Comparison of ENCODE assay signal across 9 mouse cellular contexts in the genomic region with DNA sequence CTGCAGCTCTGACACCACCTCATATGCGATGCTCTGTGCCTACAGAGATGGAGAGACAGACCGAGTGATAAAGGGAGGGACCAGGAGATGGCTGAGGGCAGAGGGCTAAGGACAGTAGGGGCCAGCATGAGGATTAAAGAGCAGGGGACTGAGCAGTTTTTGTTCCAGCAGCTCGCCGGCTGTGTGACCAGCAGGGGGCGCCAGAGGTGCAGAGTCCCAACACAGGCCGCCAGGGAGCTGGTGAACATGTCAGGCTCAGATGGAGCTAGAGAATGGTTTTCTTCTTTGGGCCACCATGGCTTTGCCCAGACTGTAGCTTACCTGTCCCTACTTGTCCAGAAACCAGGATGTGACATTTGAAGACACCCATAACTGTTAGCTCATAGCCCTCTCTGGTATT. TPM values are rescaled to one million over a fixed set of nuclear protein-coding genes. Genes with fewer than 3 reads are reported as not detected.
DNase-seq lines count a peak whose midpoint lies in the region; ATAC-seq and TF ChIP-seq lines count a peak whose summit lies in the region.
"Had no signal": no experiment of that assay in that cellular context is flagged by ENCODE, and none has a peak within 500 bp of the region (broad histone marks: within the 10 kb centered on the region; RNA-seq: fewer than 3 reads in every experiment).

No protein-coding gene starts in this region.

- peak; percentile 6; the same call in 1 of the 2 replicates for ATAC-seq in hindbrain, embryonic 11.5 days (ENCODE audit: low FRiP score)
- ATAC-seq in hindbrain, embryonic 16.5 days, result no peak
- ATAC-seq in liver, embryonic 12.5 days, result no peak

- no peak overlapping the region for H3K27ac ChIP-seq in hindbrain, embryonic 11.5 days (ENCODE audit: low read depth, low read length)
- no peak overlapping the region for H3K27ac ChIP-seq in hindbrain, embryonic 16.5 days (ENCODE audit: low read depth, low read length)
- no peak overlapping the region for H3K27ac ChIP-seq in cerebellum, adult 2 months (ENCODE audit: insufficient read depth, low read length)
- H3K27ac ChIP-seq in liver, embryonic 12.5 days, result peak overlapping the region; percentile 99

- DNase-seq in hindbrain, embryonic 11.5 days (ENCODE audit: low spot score), result peak; percentile 94
- DNase-seq in cerebellum, adult 2 months, result peak; percentile 80 to 87
- DNase-seq in frontal cortex, postnatal 36 days (ENCODE audit: low spot score in 2 of 2), result peak; percentile 84 to 87
- peak; percentile 96 for DNase-seq in kidney, postnatal 10 days
- DNase-seq in naive thymus-derived CD4-positive, alpha-beta T cell, adult 2 months (ENCODE audit: low read depth), result peak; percentile 93
- peak; percentile 95 to 100 for DNase-seq in spleen, postnatal 4 days (ENCODE audit: low spot score in 2 of 2)

- peaks cover 2% of the 10 kb centered on the region; the same call in 1 of the 2 replicates for H3K4me1 ChIP-seq in hindbrain, embryonic 11.5 days (replicated peaks; ENCODE audit: control insufficient read depth, insufficient read depth, low read length)
- peaks cover 8% of the 10 kb centered on the region for H3K4me1 ChIP-seq in hindbrain, embryonic 16.5 days (ENCODE audit: control insufficient read depth, insufficient read depth, low read depth, low read length)
- H3K4me1 ChIP-seq in cerebellum, adult 2 months (ENCODE audit: control insufficient read depth, insufficient read depth, low read length), result no peaks in the 10 kb centered on the region
- H3K4me1 ChIP-seq in liver, embryonic 12.5 days, result peaks cover 74% of the 10 kb centered on the region

- WGBS in hindbrain, embryonic 11.5 days, result 4% methylated on average over 6 of the region's 6 CpGs
- 3% methylated on average over 6 of the region's 6 CpGs for WGBS in hindbrain, embryonic 16.5 days
- WGBS in cerebellum, adult 2 months, result 5% methylated on average over 6 of the region's 6 CpGs
- WGBS in liver, embryonic 12.5 days (ENCODE audit: insufficient replicate concordance), result 3% methylated on average over 6 of the region's 6 CpGs

- no peak overlapping the region for H3K4me2 ChIP-seq in hindbrain, embryonic 11.5 days (replicated peaks; ENCODE audit: low read depth, low read length)
- no peak overlapping the region for H3K4me2 ChIP-seq in hindbrain, embryonic 16.5 days (ENCODE audit: low read length)
- H3K4me2 ChIP-seq in liver, embryonic 12.5 days, result peak overlapping the region; percentile 81

- peak; percentile 88 for TF ChIP-seq CTCF in cerebellum, adult 2 months (IDR thresholded peaks at IDR 0.05; ENCODE audit: borderline replicate concordance, insufficient read depth, low read depth, low read length)

- H3K9ac ChIP-seq in hindbrain, embryonic 11.5 days (ENCODE audit: low read depth, low read length), result peak overlapping the region; percentile 19; the same call in 1 of the 2 replicates
- no peak overlapping the region for H3K9ac ChIP-seq in hindbrain, embryonic 16.5 days (ENCODE audit: low read depth, low read length)
- peak overlapping the region; percentile 83 for H3K9ac ChIP-seq in liver, embryonic 12.5 days

- H3K36me3 ChIP-seq in hindbrain, embryonic 11.5 days (ENCODE audit: control insufficient read depth, insufficient read depth, low read length), result no peaks in the 10 kb centered on the region
- H3K36me3 ChIP-seq in hindbrain, embryonic 16.5 days (ENCODE audit: control insufficient read depth, insufficient read depth, low read length), result no peaks in the 10 kb centered on the region
- no peaks in the 10 kb centered on the region for H3K36me3 ChIP-seq in liver, embryonic 12.5 days

- no peak for TF ChIP-seq POLR2A in cerebellum, adult 2 months (IDR thresholded peaks at IDR 0.05; ENCODE audit: borderline replicate concordance, insufficient read depth, low read length)

- H3K9me3 ChIP-seq in hindbrain, embryonic 11.5 days (ENCODE audit: control insufficient read depth, low read length), result no peaks in the 10 kb centered on the region
- no peaks in the 10 kb centered on the region for H3K9me3 ChIP-seq in hindbrain, embryonic 16.5 days (ENCODE audit: control insufficient read depth, low read length)
- H3K9me3 ChIP-seq in liver, embryonic 12.5 days (replicated peaks), result no peaks in the 10 kb centered on the region

- no peak overlapping the region for H3K4me3 ChIP-seq in hindbrain, embryonic 11.5 days (ENCODE audit: low read depth, low read length)
- no peak overlapping the region for H3K4me3 ChIP-seq in hindbrain, embryonic 16.5 days (ENCODE audit: low read length)
- H3K4me3 ChIP-seq in cerebellum, adult 2 months (replicated peaks; ENCODE audit: insufficient read depth, low read depth, low read length), result no peak overlapping the region
- no peak overlapping the region for H3K4me3 ChIP-seq in liver, embryonic 12.5 days

- no peaks in the 10 kb centered on the region for H3K27me3 ChIP-seq in hindbrain, embryonic 11.5 days (ENCODE audit: control insufficient read depth, insufficient read depth, low read length)
- H3K27me3 ChIP-seq in hindbrain, embryonic 16.5 days (replicated peaks; ENCODE audit: control insufficient read depth, insufficient read depth, low read length), result no peaks in the 10 kb centered on the region
- no peaks in the 10 kb centered on the region for H3K27me3 ChIP-seq in cerebellum, adult 2 months (ENCODE audit: control insufficient read depth, insufficient read depth, low read length)
- H3K27me3 ChIP-seq in liver, embryonic 12.5 days (replicated peaks), result peaks cover 33% of the 10 kb centered on the region

RNA-seq across cellular contexts. Expression of a gene that starts 5.0 kb away (rescaled TPM):
- 9.9 and 10.3 TPM in 2 replicates for polyA plus RNA-seq in hindbrain, embryonic 11.5 days (2014; fragmentation: Nextera tagmentation; extraction: Ambion mirVana)
- 6.8 and 7.9 TPM in 2 replicates for polyA plus RNA-seq in hindbrain, embryonic 16.5 days (2015; fragmentation: Nextera tagmentation; extraction: Ambion mirVana)
- 33.1 and 34.0 TPM in 2 replicates for polyA plus RNA-seq in cerebellum, adult 2 months (2012; rRNA removed)
- 16.1 and 17.8 TPM in 2 replicates for polyA plus RNA-seq in liver, embryonic 12.5 days (2016; fragmentation: Nextera tagmentation; extraction: Ambion mirVana)

RNA-seq across cellular contexts. Expression of a gene that starts 18.5 kb away (rescaled TPM):
- polyA plus RNA-seq in hindbrain, embryonic 11.5 days (2014; fragmentation: Nextera tagmentation; extraction: Ambion mirVana), result 10.7 and 12.2 TPM in 2 replicates
- 16.3 and 18.5 TPM in 2 replicates for polyA plus RNA-seq in hindbrain, embryonic 16.5 days (2015; fragmentation: Nextera tagmentation; extraction: Ambion mirVana)
- 19.4 and 22.1 TPM in 2 replicates for polyA plus RNA-seq in cerebellum, adult 2 months (2012; rRNA removed)
- 0.55 and 0.72 TPM in 2 replicates for polyA plus RNA-seq in liver, embryonic 12.5 days (2016; fragmentation: Nextera tagmentation; extraction: Ambion mirVana)

RNA-seq across cellular contexts. Expression of a gene that starts 29.2 kb away (rescaled TPM):
- polyA plus RNA-seq in hindbrain, embryonic 11.5 days (2014; fragmentation: Nextera tagmentation; extraction: Ambion mirVana), result 162 and 173 TPM in 2 replicates
- 168 and 190 TPM in 2 replicates for polyA plus RNA-seq in hindbrain, embryonic 16.5 days (2015; fragmentation: Nextera tagmentation; extraction: Ambion mirVana)
- 123 and 145 TPM in 2 replicates for polyA plus RNA-seq in cerebellum, adult 2 months (2012; rRNA removed)
- 78.8 and 81.1 TPM in 2 replicates for polyA plus RNA-seq in liver, embryonic 12.5 days (2016; fragmentation: Nextera tagmentation; extraction: Ambion mirVana)

RNA-seq across cellular contexts. Expression of a gene that starts 36.3 kb away (rescaled TPM):
- 0.08 TPM in 1 of 2 replicates, not detected in the other for polyA plus RNA-seq in hindbrain, embryonic 11.5 days (2014; fragmentation: Nextera tagmentation; extraction: Ambion mirVana)
- polyA plus RNA-seq in hindbrain, embryonic 16.5 days (2015; fragmentation: Nextera tagmentation; extraction: Ambion mirVana), result 0.11 and 0.14 TPM in 2 replicates
- polyA plus RNA-seq in cerebellum, adult 2 months (2012; rRNA removed), result 1.8 and 1.9 TPM in 2 replicates
- polyA plus RNA-seq in liver, embryonic 12.5 days (2016; fragmentation: Nextera tagmentation; extraction: Ambion mirVana), result 0.18 and 0.22 TPM in 2 replicates
- polyA plus RNA-seq: stomach, embryonic 14.5 days had no signal

RNA-seq across cellular contexts. Expression of a gene that starts 39.7 kb away (rescaled TPM):
- polyA plus RNA-seq in hindbrain, embryonic 11.5 days (2014; fragmentation: Nextera tagmentation; extraction: Ambion mirVana), result 11.2 and 12.3 TPM in 2 replicates
- polyA plus RNA-seq in hindbrain, embryonic 16.5 days (2015; fragmentation: Nextera tagmentation; extraction: Ambion mirVana), result 21.9 and 23.9 TPM in 2 replicates
- 69.5 and 70.4 TPM in 2 replicates for polyA plus RNA-seq in cerebellum, adult 2 months (2012; rRNA removed)
- 9.8 and 10.4 TPM in 2 replicates for polyA plus RNA-seq in liver, embryonic 12.5 days (2016; fragmentation: Nextera tagmentation; extraction: Ambion mirVana)
